Mouse (Mus musculus) erythroblast, embryonic 14.5 days (primary cell): Measurements from ENCODE around the gene Ccer1.
"Not testable (repeated sequence)": the region's sequence is repeated elsewhere in the genome, so short reads cannot be mapped to it uniquely, and the experiment has no call there.

Experiments used
- GATA1 ChIP-seq: IDR thresholded peaks from 2 replicates; pipeline ENCODE4 v1.6.1; 2012; ENCODE audit warnings: low read length, inconsistent platforms, mixed read lengths
- TAL1 ChIP-seq: IDR thresholded peaks from 3 replicates; pipeline ENCODE4 v1.6.1; 2012; ENCODE audit warnings: low read length, inconsistent platforms, mixed read lengths

DNA sequence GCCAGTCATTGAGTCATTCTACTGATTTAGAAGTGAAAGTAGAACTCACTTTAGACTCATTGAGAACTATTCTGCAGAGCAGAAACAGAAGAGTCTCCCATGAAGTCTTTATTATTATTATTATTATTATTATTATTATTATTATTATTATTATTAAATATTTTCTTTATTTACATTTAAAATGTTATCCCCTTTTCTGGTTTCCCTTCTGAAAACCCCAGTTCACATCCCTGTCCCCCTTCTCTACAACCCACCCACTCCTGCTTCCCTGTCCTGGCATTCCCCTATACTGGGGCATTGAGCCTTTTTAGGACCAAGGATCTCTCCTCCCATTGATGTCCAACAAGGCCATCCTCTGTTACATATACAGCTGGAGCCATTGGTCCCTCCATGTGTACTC lies 33.8 kb downstream of the Ccer1 start, which contains the start of gene C030005K15Rik:
- not testable (repeated sequence) for TF ChIP-seq GATA1, TAL1
